In the genomic region with DNA sequence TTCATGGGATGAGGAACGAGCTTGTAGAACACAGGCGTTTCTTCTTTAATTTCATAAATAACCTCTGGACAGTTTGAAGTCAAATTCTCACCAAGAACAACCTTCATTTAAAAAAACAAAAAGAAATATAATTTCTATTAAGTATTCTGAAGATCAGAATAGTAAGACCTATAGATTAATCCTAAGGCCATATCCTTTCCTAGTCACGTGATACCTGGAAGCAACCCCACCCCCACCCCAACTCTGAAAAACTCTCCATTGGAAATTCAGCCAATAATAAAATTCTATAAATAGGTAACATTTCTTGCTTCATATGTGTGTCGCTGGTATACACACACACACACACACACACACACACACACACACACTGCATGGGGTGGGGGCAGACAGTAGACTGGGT, we compare ENCODE assay signal across 15 mouse cellular contexts.
"Had no signal": no experiment of that assay in that cellular context is flagged by ENCODE, and none has a peak within 500 bp of the region (broad histone marks: within the 10 kb centered on the region; RNA-seq: fewer than 3 reads in every experiment).

No protein-coding gene starts in this region.

- H3K36me3 ChIP-seq: lung, embryonic 15.5 days; midbrain, embryonic 13.5 days; midbrain, embryonic 15.5 days; neural tube, embryonic 12.5 days had no signal

- H3K4me3 ChIP-seq: lung, embryonic 15.5 days; megakaryocyte, embryonic 14.5 days; midbrain, embryonic 13.5 days; midbrain, embryonic 15.5 days; neural tube, embryonic 12.5 days had no signal

- DNase-seq: lung, adult 2 months; lung, postnatal 14 days; lung, postnatal 36 days; right cerebral cortex, postnatal 14 days; thymus, adult 18-20 months; thymus, postnatal 14 days; thymus, postnatal 36 days had no signal

- H3K4me2 ChIP-seq: lung, embryonic 15.5 days; midbrain, embryonic 11.5 days; midbrain, embryonic 13.5 days; midbrain, embryonic 15.5 days; neural tube, embryonic 12.5 days had no signal

- H3K27ac ChIP-seq: lung, embryonic 15.5 days; midbrain, embryonic 13.5 days; midbrain, embryonic 15.5 days; neural tube, embryonic 12.5 days had no signal

- H3K9me3 ChIP-seq: lung, embryonic 15.5 days; megakaryocyte, embryonic 14.5 days; midbrain, embryonic 13.5 days; midbrain, embryonic 15.5 days; neural tube, embryonic 12.5 days had no signal

- H3K9ac ChIP-seq: liver, embryonic 14.5 days; lung, embryonic 15.5 days; midbrain, embryonic 13.5 days; midbrain, embryonic 15.5 days; neural tube, embryonic 12.5 days had no signal

- ATAC-seq: lung, postnatal 0 days; midbrain, embryonic 13.5 days; midbrain, embryonic 15.5 days had no signal

- H3K27me3 ChIP-seq: lung, embryonic 15.5 days; megakaryocyte, embryonic 14.5 days; midbrain, embryonic 13.5 days; midbrain, embryonic 15.5 days; neural tube, embryonic 12.5 days had no signal
